Mouse (Mus musculus) embryonic fibroblast, embryonic 13.5 days (primary cell): ENCODE data around the gene P4ha3.

Experiments
- CTCF ChIP-seq: IDR thresholded peaks from 2 replicates; pipeline ENCODE4 v1.5.1; 2011; ENCODE audit warnings: mild to moderate bottlenecking, control low read depth, low read length, moderate library complexity, borderline replicate concordance; ENCODE audit not compliant: insufficient read depth
- POLR2A ChIP-seq: IDR thresholded peaks from 2 replicates; pipeline ENCODE4 v1.6.1; 2011; ENCODE audit warnings: low read depth, mild to moderate bottlenecking, control low read depth, low read length, moderate library complexity

GRCm38 (mm10) chr7:100279803-100280202 is 5.5 kb upstream of the P4ha3 start:
- no peak for TF ChIP-seq POLR2A
- no peak for TF ChIP-seq CTCF
